Mouse (Mus musculus): ENCODE measurements around the gene Ceacam16. TPM values are rescaled to one million over a fixed set of nuclear protein-coding genes. Genes with fewer than 3 reads are reported as not detected.

Gene Ceacam16
- polyA plus RNA-seq, 1 experiment, result 3.9 TPM

DNA sequence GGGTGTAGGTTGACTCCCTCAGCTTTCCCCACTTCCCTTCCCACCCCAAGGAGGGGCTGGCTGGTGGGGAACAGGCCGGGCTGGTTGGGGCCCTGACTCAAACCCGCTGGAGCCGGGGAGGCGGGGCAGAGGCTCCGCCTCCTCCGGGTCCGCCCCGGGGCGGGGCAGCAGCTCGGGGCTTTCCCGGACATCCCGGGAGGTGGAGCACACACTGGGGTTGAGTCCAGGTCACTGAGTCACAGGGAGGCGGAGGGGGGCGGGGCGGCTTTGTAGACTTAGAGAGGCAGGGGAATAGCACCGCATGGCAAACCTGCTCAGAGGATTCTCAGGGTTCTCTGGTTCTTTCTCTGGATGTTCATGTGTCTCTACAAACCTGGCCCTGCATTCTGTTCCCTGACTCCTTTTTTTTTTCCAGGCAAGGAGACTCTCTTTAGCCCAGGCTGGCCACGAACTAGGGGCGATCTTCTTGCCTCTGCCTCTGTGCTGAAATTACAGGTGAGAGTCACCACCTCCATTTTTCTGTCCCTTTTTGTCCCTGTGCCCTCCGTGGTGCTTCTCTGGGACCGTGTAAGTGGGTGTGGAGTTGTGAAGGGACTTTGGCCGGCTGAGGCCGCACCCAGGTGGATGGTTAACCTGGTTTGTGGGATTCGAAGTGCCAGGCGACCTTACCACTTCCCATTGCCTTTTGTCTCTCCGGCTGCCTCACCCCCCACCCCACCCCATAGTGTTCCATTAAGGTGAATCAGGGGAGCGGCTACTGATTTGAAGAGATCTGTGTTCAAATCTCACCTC, 36.7 kb downstream of the Ceacam16 start:
- 15% methylated on average over 26 of the region's 26 CpGs for WGBS
- no peak overlapping the region for H3K4me3 ChIP-seq (ENCODE audit: control insufficient read depth, insufficient read depth, low read length)
- peak; percentile 59 for DNase-seq
- H3K36me3 ChIP-seq (ENCODE audit: control insufficient read depth, insufficient read depth, low read length), result no peaks in the 10 kb centered on the region
- TF ChIP-seq POLR2A (IDR thresholded peaks at IDR 0.05; ENCODE audit: control insufficient read depth, extremely low read depth, insufficient read depth, low read length, poor library complexity) (no peak), CTCF (IDR thresholded peaks at IDR 0.05; ENCODE audit: borderline replicate concordance, control insufficient read depth, extremely low read depth, insufficient read depth, low read length, poor library complexity) (no peak)
- peaks cover 6% of the 10 kb centered on the region; the same call in 1 of the 2 replicates for H3K27me3 ChIP-seq (ENCODE audit: control insufficient read depth, insufficient read depth, low read length)
- H3K4me1 ChIP-seq (replicated peaks; ENCODE audit: control insufficient read depth, insufficient read depth, low read length), result peaks cover 21% of the 10 kb centered on the region
- peak overlapping the region; percentile 3; the same call in 1 of the 2 replicates for H3K27ac ChIP-seq (ENCODE audit: control insufficient read depth, insufficient read depth, low read length)

DNA sequence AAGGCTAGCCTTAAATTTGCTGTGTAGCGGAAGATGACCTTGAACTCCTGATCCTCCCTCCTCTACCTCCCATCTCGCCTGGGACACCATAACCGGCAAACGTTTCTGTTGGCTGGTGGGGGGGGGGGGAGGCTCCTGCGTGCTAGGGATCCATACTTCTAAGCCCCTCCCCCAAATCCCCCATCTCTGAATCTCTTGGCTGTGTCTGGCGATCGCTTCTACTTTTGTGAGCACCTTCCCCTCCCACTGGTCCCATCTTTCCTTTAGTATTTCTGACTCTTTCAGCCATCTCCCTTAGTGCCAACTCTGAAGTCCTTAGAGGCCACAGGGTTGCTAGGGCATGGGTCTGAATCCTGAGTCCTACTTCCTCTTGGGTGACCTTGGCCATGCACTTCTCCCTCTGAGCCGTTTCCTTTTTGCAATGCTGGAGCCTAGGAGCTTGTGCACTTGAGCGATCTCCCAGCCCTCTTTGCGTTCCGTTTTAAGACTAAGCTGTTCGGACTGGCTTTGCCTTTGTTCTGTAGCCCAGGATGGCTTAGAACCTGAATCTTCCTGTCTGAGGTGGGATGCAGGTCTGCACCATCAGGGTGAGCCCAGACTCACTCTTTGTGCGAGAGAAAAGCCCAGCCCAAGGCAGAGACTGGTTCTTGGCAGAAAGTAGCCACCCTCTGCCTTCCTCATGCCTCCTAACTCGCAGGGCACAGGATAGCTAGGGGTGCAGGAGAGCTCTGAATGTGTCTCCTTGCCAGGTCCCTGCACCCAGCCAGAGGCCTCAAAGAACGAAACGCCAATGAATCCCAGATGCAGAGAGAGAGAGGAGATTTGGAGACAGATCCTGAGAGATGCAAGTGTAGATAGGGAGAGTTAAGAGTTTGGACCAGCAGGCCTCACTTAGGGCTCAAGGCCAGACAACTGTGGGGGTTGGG, 37.6 kb downstream of the Ceacam16 start:
- no peak overlapping the region for H3K4me3 ChIP-seq (ENCODE audit: control insufficient read depth, insufficient read depth, low read length)
- no peak for DNase-seq

GRCm38 (mm10) chr7:19822604-19823058, 38.5 kb downstream of the Ceacam16 start, which contains the start of gene Bcl3:
Gene Bcl3 (minus strand): TSS chr7:19822770.
- Histone ChIP-seq H3K36me3 (ENCODE audit: control insufficient read depth, insufficient read depth, low read length) (no peaks in the 10 kb centered on the region), H3K27ac (ENCODE audit: control insufficient read depth, insufficient read depth, low read length) (peak within 1 kb of the TSS; percentile 3; the same call in 1 of the 2 replicates), H3K27me3 (ENCODE audit: control insufficient read depth, insufficient read depth, low read length) (peaks cover 6% of the 10 kb centered on the region; the same call in 1 of the 2 replicates), H3K4me1 (replicated peaks; ENCODE audit: control insufficient read depth, insufficient read depth, low read length) (peaks cover 32% of the 10 kb centered on the region), H3K4me3 (ENCODE audit: control insufficient read depth, insufficient read depth, low read length) (peak within 1 kb of the TSS; percentile 39)
- peak; percentile 49 for DNase-seq
- TF ChIP-seq POLR2A (IDR thresholded peaks at IDR 0.05; ENCODE audit: control insufficient read depth, extremely low read depth, insufficient read depth, low read length, poor library complexity) (no peak), CTCF (IDR thresholded peaks at IDR 0.05; ENCODE audit: borderline replicate concordance, control insufficient read depth, extremely low read depth, insufficient read depth, low read length, poor library complexity) (no peak)
- WGBS, result 1% methylated on average over 41 of the region's 42 CpGs

More for the DNA sequence above, 37.6 kb downstream of the Ceacam16 start:
- no peaks in the 10 kb centered on the region for H3K36me3 ChIP-seq (ENCODE audit: control insufficient read depth, insufficient read depth, low read length)
- peaks cover 28% of the 10 kb centered on the region for H3K4me1 ChIP-seq (replicated peaks; ENCODE audit: control insufficient read depth, insufficient read depth, low read length)
- TF ChIP-seq CTCF (IDR thresholded peaks at IDR 0.05; ENCODE audit: borderline replicate concordance, control insufficient read depth, extremely low read depth, insufficient read depth, low read length, poor library complexity) (no peak), POLR2A (IDR thresholded peaks at IDR 0.05; ENCODE audit: control insufficient read depth, extremely low read depth, insufficient read depth, low read length, poor library complexity) (no peak)
- peaks cover 6% of the 10 kb centered on the region; the same call in 1 of the 2 replicates for H3K27me3 ChIP-seq (ENCODE audit: control insufficient read depth, insufficient read depth, low read length)
- 31% methylated on average over 16 of the region's 16 CpGs for WGBS
- H3K27ac ChIP-seq (ENCODE audit: control insufficient read depth, insufficient read depth, low read length), result peak overlapping the region; percentile 3; the same call in 1 of the 2 replicates

DNA sequence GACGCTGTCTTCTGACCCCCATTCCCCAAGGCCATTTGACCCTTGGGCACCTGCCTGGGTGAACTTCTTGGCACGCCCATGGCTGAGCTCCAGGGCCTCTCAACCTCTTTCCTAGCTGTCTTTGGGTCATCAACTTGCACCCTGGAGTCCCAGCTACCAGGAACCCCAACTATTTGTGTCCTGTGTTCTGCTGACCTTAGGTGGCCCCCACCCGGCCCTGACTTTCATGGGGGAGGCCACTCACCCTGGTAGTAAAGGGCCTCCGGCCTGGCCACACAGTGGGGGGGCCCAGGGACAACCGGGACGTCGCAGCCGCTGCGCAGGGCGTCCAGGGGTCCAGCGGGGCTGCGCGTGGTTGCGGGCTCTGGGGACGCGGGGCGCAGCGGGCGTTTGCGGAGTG, 38.9 kb downstream of the Ceacam16 start:
- H3K4me1 ChIP-seq (replicated peaks; ENCODE audit: control insufficient read depth, insufficient read depth, low read length), result peaks cover 37% of the 10 kb centered on the region
- no peaks in the 10 kb centered on the region for H3K36me3 ChIP-seq (ENCODE audit: control insufficient read depth, insufficient read depth, low read length)
- 15% methylated on average over 20 of the region's 20 CpGs for WGBS
- DNase-seq, result no peak
- TF ChIP-seq CTCF (IDR thresholded peaks at IDR 0.05; ENCODE audit: borderline replicate concordance, control insufficient read depth, extremely low read depth, insufficient read depth, low read length, poor library complexity) (no peak), POLR2A (IDR thresholded peaks at IDR 0.05; ENCODE audit: control insufficient read depth, extremely low read depth, insufficient read depth, low read length, poor library complexity) (no peak)
- peak overlapping the region; percentile 39 for H3K4me3 ChIP-seq (ENCODE audit: control insufficient read depth, insufficient read depth, low read length)
- H3K27me3 ChIP-seq (ENCODE audit: control insufficient read depth, insufficient read depth, low read length), result peaks cover 6% of the 10 kb centered on the region; the same call in 1 of the 2 replicates
- no peak overlapping the region for H3K27ac ChIP-seq (ENCODE audit: control insufficient read depth, insufficient read depth, low read length)

DNA sequence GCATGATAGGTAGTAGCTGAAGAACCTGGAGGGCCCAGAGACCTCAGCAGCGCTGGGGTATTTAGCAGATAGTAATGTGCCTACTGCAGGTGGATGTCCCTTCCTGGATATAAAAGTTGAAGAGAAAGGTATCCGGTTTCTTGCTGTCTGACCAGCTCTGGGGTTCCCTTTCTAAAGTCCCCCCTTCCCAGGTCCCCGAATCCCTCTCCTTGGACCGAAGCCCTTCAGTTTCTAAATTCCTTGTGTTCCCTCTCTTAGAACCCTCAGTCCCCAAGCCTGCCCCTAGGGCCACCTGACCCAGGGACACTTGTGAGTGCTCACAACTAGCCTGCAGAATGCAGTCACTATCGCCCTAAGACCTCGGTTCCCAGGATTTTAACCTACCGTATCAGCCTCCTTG, 39.5 kb downstream of the Ceacam16 start:
- Histone ChIP-seq H3K4me1 (replicated peaks; ENCODE audit: control insufficient read depth, insufficient read depth, low read length) (peaks cover 42% of the 10 kb centered on the region), H3K36me3 (ENCODE audit: control insufficient read depth, insufficient read depth, low read length) (no peaks in the 10 kb centered on the region), H3K27me3 (ENCODE audit: control insufficient read depth, insufficient read depth, low read length) (peaks cover 6% of the 10 kb centered on the region; the same call in 1 of the 2 replicates), H3K27ac (ENCODE audit: control insufficient read depth, insufficient read depth, low read length) (no peak overlapping the region), H3K4me3 (ENCODE audit: control insufficient read depth, insufficient read depth, low read length) (0 out of 2 replicates have a peak overlapping the region, but pooled peaks have one; percentile 39)
- no peak for DNase-seq
- WGBS, result 85% methylated on average over 7 of the region's 7 CpGs
- TF ChIP-seq POLR2A (IDR thresholded peaks at IDR 0.05; ENCODE audit: control insufficient read depth, extremely low read depth, insufficient read depth, low read length, poor library complexity), result no peak
- no peak for TF ChIP-seq CTCF (IDR thresholded peaks at IDR 0.05; ENCODE audit: borderline replicate concordance, control insufficient read depth, extremely low read depth, insufficient read depth, low read length, poor library complexity)

Data from thymus, adult 2 months (tissue).